Mouse (Mus musculus) MEL (cell line): ENCODE results near the gene Gaa. TPM values are rescaled to one million over a fixed set of nuclear protein-coding genes. Genes with fewer than 3 reads are reported as not detected.

Source experiments
- DNase-seq: peaks from one replicate; pipeline ENCODE4 v3.0.0; 2011; ENCODE audit warnings: low read depth, low spot score
- H3K27ac ChIP-seq: 2 replicates; pipeline ENCODE4 v1.5.1; 2012; ENCODE audit warnings: low read depth, mild to moderate bottlenecking, control low read depth, low read length, moderate library complexity; ENCODE audit not compliant: control insufficient read depth
- H3K27me3 ChIP-seq, 2 experiments: fragments of 150-350 bp in 1 of 2; sonication (generic) in 1 of 2; 2 replicates each; pipeline ENCODE4 v1.6.1; 2012; ENCODE audit warnings: low read length in 2 of 2, mild to moderate bottlenecking in 2 of 2, improper control_type of control experiment in 1 of 2, moderate library complexity in 1 of 2; ENCODE audit not compliant: insufficient read depth in 2 of 2, control insufficient read depth in 1 of 2
- H3K36me3 ChIP-seq, 2 experiments: 2 replicates each; pipeline ENCODE4 v1.6.1; 2012 to 2014; ENCODE audit warnings: low read length in 2 of 2, improper control_type of control experiment in 1 of 2, inconsistent platforms in 1 of 2, mild to moderate bottlenecking in 1 of 2; ENCODE audit not compliant: insufficient read depth in 2 of 2, control insufficient read depth in 1 of 2
- H3K4me1 ChIP-seq, 2 experiments: fragments of 150-350 bp in 1 of 2; sonication (generic) in 1 of 2; 2 replicates each; pipeline ENCODE4 v1.6.1; 2012; ENCODE audit warnings: low read length in 2 of 2, improper control_type of control experiment in 1 of 2, mild to moderate bottlenecking in 1 of 2; ENCODE audit not compliant: insufficient read depth in 2 of 2, control insufficient read depth in 1 of 2
- H3K4me3 ChIP-seq, 2 experiments: fragments of 150-350 bp in 1 of 2; sonication (generic) in 1 of 2; 2 replicates each; pipeline ENCODE4 v1.5.1; 2012; ENCODE audit warnings: low read depth in 2 of 2, low read length in 2 of 2, mild to moderate bottlenecking in 2 of 2, moderate library complexity in 2 of 2, control low read depth in 1 of 2, improper control_type of control experiment in 1 of 2; ENCODE audit not compliant: control insufficient read depth in 1 of 2, insufficient read depth in 1 of 2
- H3K79me2 ChIP-seq: 2 replicates; pipeline ENCODE4 v1.6.1; 2012; ENCODE audit warnings: mild to moderate bottlenecking, low read length, moderate library complexity; ENCODE audit not compliant: control insufficient read depth, poor library complexity, insufficient read depth
- H3K9ac ChIP-seq: 2 replicates; pipeline ENCODE4 v1.6.1; 2012; ENCODE audit warnings: low read depth, mild to moderate bottlenecking, control low read depth, low read length, moderate library complexity; ENCODE audit not compliant: control insufficient read depth, poor library complexity, severe bottlenecking
- H3K9me3 ChIP-seq: fragments of 150-350 bp; sonication (generic); replicated peaks from 2 replicates; pipeline ENCODE4 v1.6.1; 2012; ENCODE audit warnings: mild to moderate bottlenecking, low read length, improper control_type of control experiment, moderate library complexity; ENCODE audit not compliant: insufficient read depth
- CHD1 ChIP-seq: IDR thresholded peaks from 2 replicates; pipeline ENCODE4 v1.6.1; 2012; ENCODE audit warnings: low read depth, mild to moderate bottlenecking, inconsistent platforms, low read length, improper control_type of control experiment
- CHD2 ChIP-seq: IDR thresholded peaks from 2 replicates; pipeline ENCODE4 v1.6.1; 2011; ENCODE audit warnings: low read length, improper control_type of control experiment
- E2F4 ChIP-seq: IDR thresholded peaks from 2 replicates; pipeline ENCODE4 v1.6.1; 2011; ENCODE audit warnings: low read depth, low read length, improper control_type of control experiment, borderline replicate concordance
- ELF1 ChIP-seq: IDR thresholded peaks from 2 replicates; pipeline ENCODE4 v1.6.1; 2014; ENCODE audit warnings: low read depth, mild to moderate bottlenecking, inconsistent platforms, low read length, improper control_type of control experiment, moderate library complexity
- ETS1 ChIP-seq: IDR thresholded peaks from 2 replicates; pipeline ENCODE4 v1.6.1; 2012; ENCODE audit warnings: low read depth, mild to moderate bottlenecking, inconsistent platforms, low read length, improper control_type of control experiment, moderate library complexity
- GATA1 ChIP-seq: IDR thresholded peaks from 2 replicates; pipeline ENCODE4 v1.6.1; 2011; ENCODE audit warnings: low read depth, low read length, improper control_type of control experiment
- HCFC1 ChIP-seq: IDR thresholded peaks from 2 replicates; pipeline ENCODE4 v1.6.1; 2012; ENCODE audit warnings: low read depth, mild to moderate bottlenecking, inconsistent platforms, low read length, improper control_type of control experiment, moderate library complexity
- KAT2A ChIP-seq: conservative IDR thresholded peaks from 2 replicates; pipeline ENCODE4 v1.6.1; 2012; ENCODE audit warnings: low read depth, low read length, improper control_type of control experiment, inconsistent platforms
- MAX ChIP-seq: IDR thresholded peaks from 2 replicates; pipeline ENCODE4 v1.6.1; 2011; ENCODE audit warnings: low read length, improper control_type of control experiment
- MAZ ChIP-seq: IDR thresholded peaks from 2 replicates; pipeline ENCODE4 v1.6.1; 2012; ENCODE audit warnings: low read depth, mild to moderate bottlenecking, inconsistent platforms, low read length, improper control_type of control experiment
- MXI1 ChIP-seq: IDR thresholded peaks from 2 replicates; pipeline ENCODE4 v1.6.1; 2011; ENCODE audit warnings: mild to moderate bottlenecking, low read depth, low read length, improper control_type of control experiment
- NELFE ChIP-seq: IDR thresholded peaks from 2 replicates; pipeline ENCODE4 v1.6.1; 2011; ENCODE audit warnings: low read depth, low read length, improper control_type of control experiment
- NRF1 ChIP-seq: IDR thresholded peaks from 2 replicates; pipeline ENCODE4 v1.6.1; 2014; ENCODE audit warnings: low read depth, mild to moderate bottlenecking, inconsistent platforms, low read length, improper control_type of control experiment, moderate library complexity; ENCODE audit not compliant: poor library complexity, insufficient read depth, severe bottlenecking
- POLR2A ChIP-seq, 2 experiments: IDR thresholded peaks; 2 replicates each; pipeline ENCODE4 v1.6.1; 2011 to 2012; ENCODE audit warnings: low read length in 2 of 2, mild to moderate bottlenecking in 2 of 2, control low read depth in 1 of 2, improper control_type of control experiment in 1 of 2, low read depth in 1 of 2, moderate library complexity in 1 of 2; ENCODE audit not compliant: control insufficient read depth in 1 of 2, insufficient read depth in 1 of 2, poor library complexity in 1 of 2
- POLR2AphosphoS2 ChIP-seq: IDR thresholded peaks from 2 replicates; pipeline ENCODE4 v1.6.1; 2011; ENCODE audit warnings: low read length, improper control_type of control experiment
- RAD21 ChIP-seq: IDR thresholded peaks from 2 replicates; pipeline ENCODE4 v1.6.1; 2011; ENCODE audit warnings: mild to moderate bottlenecking, low read depth, low read length, improper control_type of control experiment
- RCOR1 ChIP-seq: IDR thresholded peaks from 2 replicates; pipeline ENCODE4 v1.6.1; 2012; ENCODE audit warnings: low read depth, mild to moderate bottlenecking, inconsistent platforms, low read length, improper control_type of control experiment
- SIN3A ChIP-seq: IDR thresholded peaks from 2 replicates; pipeline ENCODE4 v1.6.1; 2012; ENCODE audit warnings: low read length, improper control_type of control experiment, inconsistent platforms
- TBP ChIP-seq: IDR thresholded peaks from 2 replicates; pipeline ENCODE4 v1.8.0; 2011; ENCODE audit warnings: low read depth, low read length, improper control_type of control experiment
- TCF12 ChIP-seq: IDR thresholded peaks from 2 replicates; pipeline ENCODE4 v1.6.1; 2014; ENCODE audit warnings: low read depth, mild to moderate bottlenecking, inconsistent platforms, low read length, improper control_type of control experiment, moderate library complexity
- USF2 ChIP-seq, 2 experiments: IDR thresholded peaks; 2 replicates each; pipeline ENCODE4 v1.6.1; 2011 to 2012; ENCODE audit warnings: improper control_type of control experiment in 2 of 2, low read length in 2 of 2, borderline replicate concordance in 1 of 2, inconsistent platforms in 1 of 2, low read depth in 1 of 2, mild to moderate bottlenecking in 1 of 2; ENCODE audit not compliant: insufficient read depth in 1 of 2
- ZC3H11A ChIP-seq: IDR thresholded peaks from 2 replicates; pipeline ENCODE4 v1.6.1; 2012; ENCODE audit warnings: low read depth, mild to moderate bottlenecking, inconsistent platforms, low read length, improper control_type of control experiment
- ZMIZ1 ChIP-seq: IDR thresholded peaks from 2 replicates; pipeline ENCODE4 v1.6.1; 2012; ENCODE audit warnings: low read depth, mild to moderate bottlenecking, inconsistent platforms, low read length, improper control_type of control experiment, moderate library complexity
- ZNF384 ChIP-seq: IDR thresholded peaks from 2 replicates; pipeline ENCODE4 v1.6.1; 2012; ENCODE audit warnings: low read depth, mild to moderate bottlenecking, inconsistent platforms, low read length, improper control_type of control experiment
- polyA plus RNA-seq, 2 experiments: library from polyadenylated mRNA; stranded (reverse) in 1 of 2; unstranded in 1 of 2; fragments of >175 nt in 1 of 2; fragments of >200 nt in 1 of 2; gene quantifications; 2 replicates each; pipeline versions ENCODE4 v1.2.1 to v1.2.4; 2012; ENCODE audit warnings: low replicate concordance in 2 of 2, low read depth in 1 of 2; ENCODE audit not compliant: insufficient read length in 2 of 2, insufficient read depth in 1 of 2, missing spikeins in 1 of 2
- total RNA-seq: library from RNA; depleted of rRNA; stranded (reverse); fragments of 300-350 nt; gene quantifications from 2 replicates; pipeline ENCODE4 v1.2.3, GENCODE M21; 2012

Gene Gaa
- total and polyA plus RNA-seq, 3 experiments, result 54.1 to 85.6 TPM; not detected in 1

- peaks cover 30% of the 10 kb centered on the region for H3K79me2 ChIP-seq
- peak overlapping the region; percentile 22 for H3K9ac ChIP-seq
- H3K9me3 ChIP-seq, result no peaks in the 10 kb centered on the region
- DNase-seq, result no peak
- TF ChIP-seq USF2 (IDR thresholded peaks at IDR 0.05; ENCODE audit: borderline replicate concordance in 1 of 2, insufficient read depth in 1 of 2, low read depth in 1 of 2, low read length in 2 of 2) (no peak), ELF1 (no peak)
- peak overlapping the region in 1 of 2 experiments; percentile 10; a peak in 1 of 4 replicates for H3K4me3 ChIP-seq
- H3K36me3 ChIP-seq, result peaks cover 8 to 26% of the 10 kb centered on the region in 2 experiments
- H3K27me3 ChIP-seq, result peaks cover 5 to 6% of the 10 kb centered on the region in 2 experiments; a peak in 2 of 4 replicates
- no peak overlapping the region for H3K27ac ChIP-seq
- peaks cover 2 to 11% of the 10 kb centered on the region in 2 experiments for H3K4me1 ChIP-seq
Observed at GRCm38 (mm10) chr11:119297996-119298395, 30.3 kb downstream of the Gaa start.

GRCm38 (mm10) chr11:119298917-119299316, 31.2 kb downstream of the Gaa start:
- Histone ChIP-seq H3K27ac (peak overlapping the region; percentile 60), H3K27me3 (peaks cover 5 to 10% of the 10 kb centered on the region in 2 experiments; a peak in 2 of 4 replicates), H3K36me3 (peaks cover 8 to 21% of the 10 kb centered on the region in 2 experiments), H3K4me1 (peaks cover 2 to 11% of the 10 kb centered on the region in 2 experiments), H3K9me3 (no peaks in the 10 kb centered on the region), H3K4me3 (peak overlapping the region; percentile 76 to 100), H3K9ac (peak overlapping the region; percentile 80), H3K79me2 (peaks cover 30% of the 10 kb centered on the region)
- no peak for DNase-seq
- no peak for TF ChIP-seq ZC3H11A
- TF ChIP-seq MAZ, result no peak
- TF ChIP-seq CHD1, result 0 out of 2 replicates have a peak, but pooled peaks have one; percentile 38
- peak; percentile 66 for TF ChIP-seq ZNF384

GRCm38 (mm10) chr11:119299391-119300245, 31.9 kb downstream of the Gaa start, which contains the start of gene Eif4a3:
Gene Eif4a3 (minus strand): TSS chr11:119300089.
- H3K4me3 ChIP-seq, result peak within 1 kb of the TSS; percentile 76 to 100
- peaks cover 30% of the 10 kb centered on the region for H3K79me2 ChIP-seq
- H3K27ac ChIP-seq, result peak within 1 kb of the TSS; percentile 60
- peaks cover 5 to 13% of the 10 kb centered on the region in 2 experiments; a peak in 2 of 4 replicates for H3K27me3 ChIP-seq
- peaks cover 8 to 18% of the 10 kb centered on the region in 2 experiments for H3K36me3 ChIP-seq
- no peaks in the 10 kb centered on the region for H3K9me3 ChIP-seq
- peak within 1 kb of the TSS; percentile 80 for H3K9ac ChIP-seq
- peak; percentile 99 for DNase-seq
- peaks cover 2 to 11% of the 10 kb centered on the region in 2 experiments for H3K4me1 ChIP-seq
- peak; percentile 77 for TF ChIP-seq TCF12
- TF ChIP-seq POLR2A (IDR thresholded peaks at IDR 0.05; ENCODE audit: control insufficient read depth in 1 of 2, insufficient read depth in 1 of 2, low read depth in 1 of 2, low read length in 2 of 2, poor library complexity in 1 of 2), result peak; percentile 89 to 92
- peak; percentile 100 for TF ChIP-seq CHD2
- no peak; the same call in 1 of the 2 replicates for TF ChIP-seq RCOR1
- TF ChIP-seq ETS1, result peak; percentile 35; the same call in 1 of the 2 replicates
- peak; percentile 95 for TF ChIP-seq NELFE
- TF ChIP-seq GATA1, result no peak
- no peak for TF ChIP-seq CHD1
- peak; percentile 93 for TF ChIP-seq POLR2AphosphoS2
- TF ChIP-seq TBP, result peak; percentile 62; the same call in 1 of the 2 replicates
- peak; percentile 95 for TF ChIP-seq ELF1
- peak; percentile 75; the same call in 1 of the 2 replicates for TF ChIP-seq E2F4
- TF ChIP-seq KAT2A, result peak; percentile 89
- peak; percentile 97 for TF ChIP-seq HCFC1
- TF ChIP-seq MAX, result peak; percentile 61
- TF ChIP-seq MXI1, result peak; percentile 87
- TF ChIP-seq ZMIZ1, result peak; percentile 93
- TF ChIP-seq NRF1, result 0 out of 2 replicates have a peak, but pooled peaks have one; percentile 35
- no peak; the same call in 1 of the 2 replicates for TF ChIP-seq SIN3A
- TF ChIP-seq RAD21, result no peak
